Mouse (Mus musculus) cerebellum, adult 11 months (tissue): Measurements from ENCODE around the gene Axin1.
"Not testable (repeated sequence)": the region's sequence is repeated elsewhere in the genome, so short reads cannot be mapped to it uniquely, and the experiment has no call there.

Experiments used
- DNase-seq: peaks from one replicate; pipeline ENCODE4 v3.0.0; 2022

Gene Axin1

DNA sequence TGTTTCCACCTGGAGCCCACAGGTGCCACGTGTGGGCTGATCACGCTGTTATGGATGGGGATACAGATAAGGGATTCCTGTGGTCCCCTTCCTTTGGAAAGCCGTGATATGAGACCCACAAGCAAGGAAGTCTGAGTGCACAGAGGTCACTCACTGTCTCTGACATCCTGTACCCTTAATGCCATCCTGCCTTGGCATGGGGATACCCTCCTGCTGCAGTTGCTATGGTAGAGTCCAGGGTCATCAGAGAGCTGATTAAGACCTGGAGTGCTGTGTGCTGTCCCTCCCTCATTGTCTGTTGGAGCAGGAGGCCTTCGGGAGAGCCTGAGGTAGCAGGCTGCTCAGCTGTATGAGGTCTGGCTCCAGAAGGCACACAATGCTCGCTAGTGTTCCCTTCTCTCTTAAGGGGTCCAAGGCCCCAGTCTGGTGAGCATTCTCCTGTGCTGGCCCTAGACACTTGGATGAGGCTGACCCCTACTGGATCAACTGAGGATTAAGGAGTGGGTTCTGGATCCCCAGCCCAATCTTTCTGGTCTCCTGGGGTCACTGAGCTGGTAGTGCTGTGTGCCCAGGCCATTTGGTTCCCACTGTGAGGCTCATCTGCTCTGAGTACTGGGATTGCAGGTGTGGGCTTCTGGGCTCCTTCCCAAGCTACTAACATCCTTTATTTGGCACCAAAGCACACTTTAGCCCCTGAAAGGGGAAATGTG lies 15.9 kb upstream of the Axin1 start:
- DNase-seq, result no peak

DNA sequence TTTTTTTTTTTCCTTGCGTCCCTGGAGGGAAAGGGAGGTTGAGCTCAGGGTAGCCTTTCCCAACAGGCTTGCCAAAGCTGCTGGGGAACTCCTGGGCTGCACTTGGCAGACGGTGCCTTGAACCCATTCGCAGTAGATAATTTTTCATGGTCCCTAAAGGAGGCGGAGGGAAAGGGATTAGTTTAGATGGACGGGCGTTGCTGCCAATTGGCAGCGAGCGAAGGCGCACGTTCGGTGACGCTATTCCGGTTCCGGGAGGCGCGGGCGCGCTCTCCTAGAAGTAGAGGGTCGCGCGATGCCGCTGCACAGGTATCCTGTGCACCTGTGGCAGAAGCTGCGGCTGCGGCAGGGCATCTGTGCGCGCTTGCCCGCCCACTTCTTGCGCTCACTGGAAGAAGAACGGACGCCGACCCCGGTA lies 15.2 kb upstream of the Axin1 start, which contains the start of gene Mrpl28:
Gene Mrpl28 (plus strand): TSS at position 234 of the 418 bp plus-strand sequence.
- DNase-seq, result peak; percentile 89

GRCm38 (mm10) chr17:26124560-26124959 lies 13.9 kb upstream of the Axin1 start:
- DNase-seq, result no peak

GRCm38 (mm10) chr17:26125226-26125625 lies 13.3 kb upstream of the Axin1 start:
- no peak for DNase-seq

DNA sequence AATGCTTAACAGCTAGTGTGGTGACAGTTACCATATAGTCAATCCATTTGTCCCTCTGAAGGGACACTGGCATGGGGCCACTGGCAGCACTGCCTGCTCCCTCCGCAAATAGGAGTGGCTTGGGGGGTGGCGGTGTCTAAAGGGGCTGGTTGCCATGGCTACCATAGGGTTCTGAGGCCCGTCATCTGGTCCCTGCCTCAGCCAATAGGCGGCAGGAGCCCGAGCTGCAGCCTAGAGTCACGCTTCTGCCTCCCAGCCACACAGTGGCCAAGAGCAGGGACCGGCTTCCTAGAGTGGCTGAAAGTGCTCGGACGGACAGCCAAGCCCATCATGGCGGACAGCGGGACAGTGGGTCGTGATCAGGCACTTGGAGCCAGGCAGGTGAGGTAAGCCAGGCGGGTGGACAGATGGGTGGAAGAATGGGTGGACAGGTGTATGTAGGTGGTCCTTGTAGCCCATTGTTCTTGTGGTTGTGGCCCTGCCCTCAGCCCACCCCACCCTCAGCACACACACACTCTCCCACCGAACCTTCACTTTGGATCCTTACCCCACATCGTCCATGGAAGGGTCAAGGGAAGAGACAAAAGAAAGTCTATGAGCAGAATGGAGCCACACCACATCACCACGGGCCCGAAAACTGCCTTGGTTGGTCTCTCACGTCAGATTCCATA lies 7.3 kb upstream of the Axin1 start:
- DNase-seq, result no peak

DNA sequence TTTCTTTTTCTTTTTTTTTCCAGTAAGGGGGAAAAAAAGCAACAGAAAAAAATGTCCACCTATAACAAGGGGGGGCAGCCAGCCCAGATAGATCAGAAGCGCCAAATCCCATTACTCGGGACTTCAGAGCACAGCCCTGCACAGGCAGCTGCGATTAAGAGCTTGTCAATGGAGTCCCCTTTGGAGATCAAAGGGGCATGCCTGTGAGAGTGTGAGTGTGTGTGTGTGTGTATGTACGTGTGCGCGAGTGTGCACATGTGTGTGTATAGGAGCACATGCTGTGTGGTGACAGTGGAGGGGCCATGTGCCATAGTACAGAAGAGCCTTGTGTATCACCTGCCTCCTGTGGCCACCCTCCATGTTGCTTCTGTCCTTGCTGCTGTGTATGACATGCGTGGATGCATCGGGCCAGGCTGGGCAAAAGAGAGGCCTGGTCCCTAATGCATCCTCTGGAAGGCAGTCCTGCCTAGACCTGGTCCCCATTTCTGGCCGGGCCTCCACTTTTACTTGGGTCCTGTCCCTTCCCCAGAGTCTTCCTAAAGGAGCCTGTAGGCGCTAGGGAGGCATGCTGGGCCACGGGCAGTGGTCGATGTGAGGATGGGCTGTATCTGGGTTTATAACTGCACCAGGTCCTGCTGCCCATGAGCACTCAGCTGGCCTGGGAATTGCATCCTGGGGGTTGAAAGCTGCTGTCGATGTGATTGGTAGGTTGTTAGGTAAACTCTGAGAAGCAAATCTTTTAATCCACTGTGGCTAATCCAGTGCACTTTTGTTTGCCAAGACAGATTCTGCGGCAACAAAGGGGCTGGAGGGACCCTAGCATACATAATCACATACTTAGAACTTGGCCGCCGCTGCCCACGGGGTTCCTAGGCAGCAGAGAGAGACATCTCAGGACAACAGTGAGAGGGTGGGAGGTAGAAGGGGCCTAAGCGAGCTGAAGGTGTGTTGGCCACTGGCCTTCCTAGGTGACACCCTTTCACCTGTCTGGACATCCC lies 6.3 kb upstream of the Axin1 start:
- DNase-seq, result no peak

DNA sequence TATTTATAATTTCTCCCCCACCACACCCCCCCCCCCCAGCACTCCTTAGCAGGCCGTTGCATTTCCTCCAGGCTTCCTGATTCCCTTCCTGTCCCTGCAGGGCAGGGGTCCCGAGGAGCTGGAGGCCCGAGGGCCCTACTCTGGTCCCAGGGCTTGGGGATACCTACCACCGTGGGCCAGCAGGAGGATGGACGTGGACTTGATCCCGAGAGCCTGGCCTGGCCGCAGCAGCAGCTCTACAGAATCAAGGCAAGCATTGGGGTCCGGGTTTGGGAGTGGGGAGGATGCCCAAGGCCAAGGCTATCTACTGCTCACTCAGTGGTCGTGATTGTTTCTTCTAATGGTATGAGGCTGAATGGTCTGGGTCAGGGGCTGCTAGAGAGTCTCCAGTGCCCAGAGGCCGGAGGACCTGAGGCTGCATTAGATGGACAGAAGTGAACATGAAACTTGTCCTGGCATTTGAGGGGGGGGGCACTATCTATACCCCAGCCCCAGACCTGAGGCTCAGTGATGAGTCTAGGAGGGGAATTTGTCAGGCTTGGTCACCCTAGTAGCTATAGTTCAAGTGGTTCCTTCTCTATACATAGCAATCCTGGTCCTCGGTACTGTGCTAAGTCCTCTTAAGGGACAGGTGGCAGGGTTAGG lies 1.3 kb upstream of the Axin1 start:
- no peak for DNase-seq

- no peak for DNase-seq
Observed at GRCm38 (mm10) chr17:26137751-26138130, 747 bp upstream of the Axin1 start.

DNA sequence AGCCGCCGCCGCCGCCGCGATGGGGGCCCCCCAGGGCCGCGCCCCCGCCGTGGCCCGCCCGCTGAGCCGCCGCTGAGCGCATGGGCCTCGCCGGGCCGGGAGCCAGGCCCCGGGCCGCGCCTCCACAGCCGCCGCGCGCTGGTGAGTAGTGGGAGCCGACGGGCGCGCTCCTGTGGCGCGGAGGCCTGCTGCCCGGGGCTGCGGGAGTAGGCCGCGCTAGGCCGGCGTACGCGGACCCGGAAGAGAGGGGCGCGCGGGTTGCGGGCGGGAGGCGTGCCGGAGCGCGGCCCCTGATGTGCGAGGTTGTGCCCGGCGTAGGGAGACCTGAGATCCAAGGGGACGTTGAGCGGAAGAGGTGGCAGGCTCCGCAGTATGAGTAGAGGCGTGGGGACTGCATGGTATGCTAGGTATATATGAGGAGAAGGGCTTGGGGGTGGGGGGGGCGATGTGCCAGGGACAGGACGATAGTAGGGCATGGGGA lies 453 bp downstream of the Axin1 start:
- DNase-seq, result no peak

- DNase-seq, result no peak
Observed at GRCm38 (mm10) chr17:26142796-26143195, 4.3 kb downstream of the Axin1 start.

DNA sequence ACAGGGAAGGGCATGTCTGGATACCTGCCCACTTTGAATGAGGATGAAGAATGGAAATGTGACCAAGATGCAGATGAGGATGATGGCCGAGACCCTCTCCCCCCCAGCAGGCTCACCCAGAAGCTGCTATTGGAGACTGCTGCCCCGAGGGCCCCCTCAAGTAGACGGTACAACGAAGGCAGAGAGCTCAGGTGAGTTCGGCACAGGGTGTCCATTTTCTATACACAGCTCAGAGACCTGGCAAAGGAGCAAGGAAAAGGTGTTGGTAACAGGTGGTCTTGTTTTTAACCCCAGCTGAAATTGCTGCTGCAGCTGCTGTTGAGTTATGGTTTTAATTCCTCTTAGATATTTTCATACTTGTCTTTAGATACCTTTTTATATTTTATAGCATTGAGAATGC lies 4.9 kb downstream of the Axin1 start:
- DNase-seq, result no peak

- DNase-seq, result no peak
Observed at GRCm38 (mm10) chr17:26149056-26149455, 10.6 kb downstream of the Axin1 start.

- DNase-seq, result no peak
Observed at GRCm38 (mm10) chr17:26151886-26152630, 13.6 kb downstream of the Axin1 start.

DNA sequence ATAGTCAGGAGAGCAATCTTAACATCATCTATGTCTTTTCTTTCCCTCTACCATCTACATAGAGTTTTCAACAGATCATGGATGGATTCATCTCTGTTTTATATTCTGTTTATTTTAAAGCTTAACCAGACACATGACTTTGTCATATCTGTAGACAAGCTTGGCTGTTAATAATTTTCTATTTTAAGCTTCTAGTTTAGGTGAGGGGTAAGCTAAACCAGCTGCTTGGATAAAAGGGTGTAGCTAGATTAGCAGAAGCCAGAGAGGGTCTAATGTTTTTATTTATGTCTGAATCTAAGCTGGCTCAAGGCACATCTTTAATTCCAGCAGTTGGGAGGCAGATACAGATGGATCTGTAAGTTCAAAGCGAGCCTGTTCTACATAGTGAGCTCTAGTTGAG lies 24.2 kb downstream of the Axin1 start:
- DNase-seq, result no peak

DNA sequence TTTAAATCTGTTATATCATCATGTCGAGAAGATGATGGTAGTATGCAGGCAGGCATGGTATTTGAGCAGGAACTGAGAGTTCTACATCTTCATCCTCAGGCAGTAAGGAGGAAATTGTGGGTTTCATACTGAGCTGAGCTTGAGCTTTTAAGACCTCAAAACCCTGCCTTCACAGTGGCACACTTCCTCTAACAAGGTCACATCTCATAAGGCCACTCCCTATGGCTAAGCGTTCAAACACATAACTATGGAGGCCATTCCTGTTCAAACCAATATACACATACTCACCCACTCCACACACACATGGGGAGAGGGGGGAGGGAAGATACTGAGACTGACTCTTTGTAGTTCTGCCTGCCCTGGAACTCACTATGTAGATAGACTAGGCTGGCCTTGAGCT lies 29.6 kb downstream of the Axin1 start:
- no peak for DNase-seq

- not testable (repeated sequence) for DNase-seq
Observed at GRCm38 (mm10) chr17:26175248-26175647, 36.8 kb downstream of the Axin1 start.

DNA sequence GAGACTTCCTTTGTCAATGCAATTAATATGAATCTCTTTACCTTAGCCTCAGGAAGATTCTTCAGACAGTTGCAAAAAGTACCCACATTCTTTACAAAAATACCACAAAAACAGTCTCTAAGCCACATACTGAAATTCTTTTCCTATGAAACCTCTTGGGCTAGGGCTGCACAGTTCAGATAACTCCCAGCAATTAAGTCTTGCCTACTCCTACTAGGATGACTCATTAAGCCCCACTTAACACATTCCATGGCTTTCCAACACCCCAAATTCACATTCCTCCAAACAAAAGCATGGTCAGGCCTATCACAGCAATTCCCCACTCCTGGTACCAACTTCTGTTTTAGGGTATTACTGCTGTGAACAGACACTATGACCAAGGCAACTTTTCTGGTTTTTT lies 40.1 kb downstream of the Axin1 start:
- no peak for DNase-seq

DNA sequence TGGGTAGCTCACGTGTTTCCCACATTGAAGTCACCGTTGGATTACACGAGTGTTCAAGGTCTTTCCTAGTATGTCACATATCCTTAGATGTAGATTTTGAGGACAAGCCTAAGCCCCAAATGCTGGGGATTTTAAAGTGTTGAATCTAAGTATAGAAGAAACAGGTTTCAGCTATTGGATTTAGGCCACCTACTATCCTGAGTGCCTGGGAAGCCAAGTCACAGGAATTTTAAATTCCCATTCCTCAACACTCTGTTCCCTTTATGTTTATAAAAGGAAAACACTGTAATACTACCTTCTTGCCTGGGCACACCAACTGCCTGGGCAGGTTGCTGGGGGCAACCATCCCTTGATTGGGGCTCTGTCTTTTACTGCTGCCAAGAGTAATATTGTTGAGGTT lies 42.7 kb downstream of the Axin1 start:
- no peak for DNase-seq

DNA sequence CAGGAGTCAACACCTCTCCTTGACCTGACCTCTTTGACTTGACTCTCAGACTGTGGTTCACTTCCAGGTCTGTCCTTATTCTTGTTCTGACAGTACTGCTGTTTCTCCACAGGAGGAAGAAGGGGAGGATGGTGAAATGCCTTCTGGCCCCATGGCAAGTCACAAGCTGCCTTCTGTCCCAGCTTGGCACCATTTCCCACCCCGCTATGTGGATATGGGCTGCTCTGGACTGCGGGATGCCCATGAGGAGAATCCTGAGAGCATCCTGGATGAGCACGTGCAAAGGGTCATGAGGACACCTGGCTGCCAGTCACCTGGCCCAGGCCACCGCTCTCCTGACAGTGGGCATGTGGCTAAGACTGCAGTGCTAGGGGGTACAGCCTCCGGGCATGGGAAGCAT lies 49.1 kb downstream of the Axin1 start:
- peak; percentile 34 for DNase-seq

DNA sequence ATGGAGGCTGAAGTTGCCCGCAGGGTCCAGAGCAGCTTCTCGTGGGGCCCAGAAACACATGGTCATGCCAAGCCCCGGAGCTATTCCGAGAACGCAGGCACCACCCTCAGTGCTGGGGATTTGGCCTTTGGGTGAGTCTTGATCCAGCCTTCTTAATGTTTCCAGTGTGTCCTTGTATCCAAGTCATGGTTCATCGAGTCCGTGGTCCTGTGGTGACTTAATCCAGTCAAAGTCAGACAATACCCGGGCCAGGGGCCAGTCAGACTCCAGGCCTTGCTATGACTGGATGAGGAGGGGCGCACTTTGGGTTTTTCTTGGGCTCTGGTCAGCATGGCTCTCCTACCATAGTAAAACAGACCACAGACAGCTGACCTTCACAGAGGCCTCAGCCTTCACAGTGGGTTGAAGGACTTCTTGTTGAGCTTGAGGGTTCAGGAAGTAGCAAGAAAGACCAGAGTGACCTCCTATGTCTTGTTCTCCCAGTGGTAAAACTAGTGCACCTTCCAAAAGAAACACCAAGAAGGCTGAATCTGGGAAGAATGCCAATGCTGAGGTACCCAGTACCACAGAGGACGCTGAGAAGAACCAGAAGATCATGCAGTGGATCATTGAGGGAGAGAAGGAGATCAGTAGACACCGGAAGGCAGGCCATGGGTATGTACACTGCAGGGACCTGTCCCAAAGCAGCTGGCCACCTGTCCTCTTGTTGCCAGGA lies 49.8 kb downstream of the Axin1 start:
- no peak for DNase-seq

GRCm38 (mm10) chr17:26191486-26191885 lies 53.0 kb downstream of the Axin1 start:
- DNase-seq, result not testable (repeated sequence)
